Mouse (Mus musculus): ENCODE data around the gene Pank3.
"Not testable (repeated sequence)": the region's sequence is repeated elsewhere in the genome, so short reads cannot be mapped to it uniquely, and the experiment has no call there.

The Pank3 gene

DNA sequence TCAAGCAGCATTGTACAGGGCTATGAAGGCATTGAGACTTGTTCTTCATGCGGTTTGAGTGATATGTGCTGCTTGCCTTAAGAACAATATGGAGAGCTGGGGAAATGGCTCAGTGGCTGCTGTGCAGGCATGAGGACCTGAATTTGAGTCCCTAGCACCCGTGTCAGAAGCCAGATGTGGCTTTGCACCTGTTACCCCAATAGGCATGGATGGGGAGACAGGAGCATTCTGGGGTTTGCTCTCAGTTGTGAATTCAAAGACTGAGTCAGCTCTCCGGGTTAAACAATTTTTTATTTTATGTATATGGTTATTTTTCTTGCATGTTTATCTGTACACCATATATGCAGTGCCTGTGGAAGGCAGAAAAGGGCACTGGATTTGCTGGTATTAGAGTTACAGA is 13.2 kb downstream of the Pank3 start:
- DNase-seq: no peak

DNA sequence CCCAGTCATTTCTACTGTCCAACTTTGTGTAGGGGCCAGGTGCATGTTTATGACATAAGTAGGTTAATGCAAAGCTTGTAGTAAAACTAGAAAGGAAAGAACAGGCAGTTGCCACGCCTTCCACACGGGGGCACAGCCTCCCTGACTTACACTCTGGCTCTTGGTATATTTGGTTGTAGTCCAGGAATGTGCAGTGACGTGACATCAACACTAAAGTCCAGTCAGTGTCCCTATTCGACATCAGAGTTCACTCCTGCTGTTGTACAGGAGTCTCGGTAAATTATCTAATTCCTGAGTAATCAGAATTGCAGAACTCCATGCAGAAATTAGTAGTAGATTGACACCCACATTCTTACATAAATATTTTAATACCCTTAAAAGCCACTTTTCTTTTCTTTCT is 13.8 kb downstream of the Pank3 start:
- no peak for DNase-seq

- DNase-seq: no peak
Observed at GRCm38 (mm10) chr11:35784002-35784401, 14.7 kb downstream of the Pank3 start.

DNA sequence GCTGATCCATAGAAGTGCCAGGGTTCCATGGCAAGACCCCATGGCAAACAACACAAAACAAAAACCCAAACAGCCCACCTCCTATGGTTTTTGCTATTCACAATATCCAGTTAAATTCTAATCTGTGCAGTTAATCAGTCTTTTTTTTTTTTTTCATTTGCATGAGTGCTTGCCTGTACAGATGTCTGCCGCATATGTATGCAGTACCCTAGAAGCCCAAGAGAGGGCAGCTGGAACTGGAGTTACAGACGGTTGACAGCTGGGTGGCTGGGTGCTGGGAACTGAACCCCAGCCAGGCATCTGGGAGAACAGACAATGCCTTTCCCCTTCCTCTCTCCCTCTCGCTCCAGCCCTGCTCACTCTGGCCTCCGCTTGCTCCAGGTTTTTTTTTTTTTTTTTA is 15.3 kb downstream of the Pank3 start:
- no peak for DNase-seq

GRCm38 (mm10) chr11:35788443-35788842 is 19.2 kb downstream of the Pank3 start:
- DNase-seq: no peak

- not testable (repeated sequence) for DNase-seq
Observed at GRCm38 (mm10) chr11:35792800-35793199, 23.5 kb downstream of the Pank3 start.

GRCm38 (mm10) chr11:35797751-35798494 is 28.6 kb downstream of the Pank3 start:
- peak; percentile 50 for DNase-seq

GRCm38 (mm10) chr11:35798495-35798820 is 29.2 kb downstream of the Pank3 start:
- DNase-seq: peak; percentile 71

DNA sequence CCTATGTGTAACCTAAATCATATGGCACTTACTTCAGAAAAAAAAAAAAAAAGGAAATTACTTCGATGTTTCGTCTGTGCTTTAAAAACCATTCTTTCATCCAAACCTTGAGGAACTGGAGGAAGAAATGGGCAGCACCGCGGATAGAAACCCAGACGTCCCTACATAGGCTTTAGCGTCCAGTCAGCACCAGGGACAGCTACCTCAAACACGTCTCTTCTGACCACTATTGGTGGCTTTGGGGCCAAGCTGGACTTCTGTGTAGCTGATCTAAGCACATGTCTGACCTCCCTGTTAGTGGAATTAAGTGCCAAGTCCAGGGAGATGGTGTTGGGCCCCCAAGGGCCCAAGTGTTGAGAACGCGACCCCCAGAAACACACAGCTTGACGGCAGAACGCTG is 29.6 kb downstream of the Pank3 start, which contains the start of gene Fbll1:
Gene Fbll1 (minus strand): TSS at position 11 of the 400 bp plus-strand sequence.
- peak; percentile 45 for DNase-seq

DNA sequence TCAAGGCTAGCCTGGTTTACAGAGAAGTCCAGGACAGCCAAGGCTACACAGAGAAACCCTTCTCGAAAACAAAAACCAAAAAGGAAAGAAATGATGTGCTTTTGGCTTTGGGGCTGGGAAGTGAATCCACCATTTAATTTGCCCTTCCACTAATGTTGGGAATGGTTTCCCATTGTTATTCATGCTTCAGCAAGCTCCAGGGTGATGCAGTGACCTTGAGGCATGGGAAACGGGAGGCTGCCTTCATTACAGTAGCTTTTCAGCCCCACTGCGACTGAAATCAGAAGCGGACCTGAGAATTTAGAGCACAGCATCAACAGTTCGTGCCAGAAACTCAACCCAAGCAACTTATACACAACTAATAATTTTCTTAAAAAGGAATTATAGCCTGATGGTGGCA is 32.0 kb downstream of the Pank3 start:
- DNase-seq: no peak

DNA sequence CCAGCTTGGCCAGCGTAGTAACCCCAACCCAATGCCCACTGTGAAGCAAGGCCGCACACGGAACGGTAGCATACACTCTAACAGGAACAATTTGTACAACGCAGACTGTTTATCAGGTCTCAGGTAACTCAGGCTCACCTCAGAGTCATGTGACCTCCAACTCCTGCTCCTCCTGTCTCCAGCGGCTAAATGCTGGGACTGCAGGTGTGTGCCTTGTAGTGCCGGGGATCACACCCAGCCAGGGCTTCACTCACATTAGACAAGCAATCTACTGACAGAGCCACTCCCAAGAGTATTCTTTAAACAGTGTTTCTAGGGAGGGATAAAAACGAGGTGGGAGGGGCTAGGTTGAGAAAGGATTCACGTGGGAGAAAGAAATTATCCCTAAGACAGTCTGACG is 42.2 kb downstream of the Pank3 start:
- no peak for DNase-seq

- DNase-seq: no peak
Observed at GRCm38 (mm10) chr11:35816316-35816715, 47.0 kb downstream of the Pank3 start.

GRCm38 (mm10) chr11:35827714-35828113 is 58.4 kb downstream of the Pank3 start:
- no peak for DNase-seq

GRCm38 (mm10) chr11:35832139-35832538 is 62.9 kb downstream of the Pank3 start:
- DNase-seq: no peak

DNA sequence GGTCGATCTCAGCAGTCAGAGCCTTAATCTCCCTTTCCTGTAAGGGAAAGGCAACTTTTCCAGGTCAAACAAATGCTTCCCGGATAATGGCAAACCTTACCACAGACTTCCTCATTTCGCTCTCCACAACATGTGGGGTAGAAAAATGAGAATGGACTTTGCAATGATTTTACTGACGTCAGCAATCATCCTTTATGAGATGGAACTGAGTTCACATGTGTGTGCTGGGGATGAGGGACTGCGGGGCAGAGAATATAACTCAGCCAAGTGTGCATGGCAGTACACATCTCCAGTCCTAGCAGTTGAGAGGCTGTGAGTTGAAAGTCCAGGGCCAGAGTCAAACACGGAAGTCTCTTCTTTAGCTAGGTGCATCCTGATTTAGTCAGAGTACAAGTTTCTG is 64.0 kb downstream of the Pank3 start:
- no peak for DNase-seq

DNA sequence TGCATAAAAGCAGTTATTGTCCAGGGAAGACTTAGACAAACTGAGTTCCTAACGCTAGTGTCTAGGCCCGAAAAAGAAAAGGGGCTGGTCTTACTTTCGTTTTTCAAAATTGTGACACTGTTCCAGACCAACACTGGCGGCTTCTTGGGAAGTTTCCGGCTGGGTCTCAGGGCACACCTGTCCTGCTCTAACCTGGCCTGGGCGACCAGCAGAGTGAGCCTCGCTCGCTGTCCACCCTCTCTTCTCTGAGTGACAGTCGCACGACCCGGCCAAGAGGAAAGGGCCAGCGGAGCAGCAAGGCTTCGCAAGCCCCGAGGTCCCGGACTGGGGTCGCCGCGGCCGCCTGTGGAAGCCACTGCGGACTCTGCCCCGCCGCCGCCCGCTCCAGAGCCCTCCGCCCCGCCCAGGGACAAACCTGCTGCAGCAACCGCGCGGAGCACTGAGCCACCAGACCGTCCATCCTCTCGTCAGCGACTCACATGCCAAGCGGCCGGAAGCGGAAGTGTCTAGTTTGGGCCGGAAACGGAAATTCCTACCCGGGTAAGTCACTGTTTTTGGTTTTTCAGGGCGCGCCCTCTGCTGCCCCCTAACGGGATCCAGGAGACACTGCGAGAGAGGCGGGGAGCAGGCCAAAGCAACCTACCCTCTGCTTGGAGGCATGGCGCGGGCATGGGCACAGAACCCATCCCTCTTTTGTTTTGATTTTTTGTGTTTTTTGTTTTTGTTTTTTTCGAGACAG is 64.9 kb downstream of the Pank3 start, which contains the start of gene Rars:
Gene Rars (minus strand): TSS at position 485 of the 739 bp plus-strand sequence.
- DNase-seq: peak; percentile 93

DNA sequence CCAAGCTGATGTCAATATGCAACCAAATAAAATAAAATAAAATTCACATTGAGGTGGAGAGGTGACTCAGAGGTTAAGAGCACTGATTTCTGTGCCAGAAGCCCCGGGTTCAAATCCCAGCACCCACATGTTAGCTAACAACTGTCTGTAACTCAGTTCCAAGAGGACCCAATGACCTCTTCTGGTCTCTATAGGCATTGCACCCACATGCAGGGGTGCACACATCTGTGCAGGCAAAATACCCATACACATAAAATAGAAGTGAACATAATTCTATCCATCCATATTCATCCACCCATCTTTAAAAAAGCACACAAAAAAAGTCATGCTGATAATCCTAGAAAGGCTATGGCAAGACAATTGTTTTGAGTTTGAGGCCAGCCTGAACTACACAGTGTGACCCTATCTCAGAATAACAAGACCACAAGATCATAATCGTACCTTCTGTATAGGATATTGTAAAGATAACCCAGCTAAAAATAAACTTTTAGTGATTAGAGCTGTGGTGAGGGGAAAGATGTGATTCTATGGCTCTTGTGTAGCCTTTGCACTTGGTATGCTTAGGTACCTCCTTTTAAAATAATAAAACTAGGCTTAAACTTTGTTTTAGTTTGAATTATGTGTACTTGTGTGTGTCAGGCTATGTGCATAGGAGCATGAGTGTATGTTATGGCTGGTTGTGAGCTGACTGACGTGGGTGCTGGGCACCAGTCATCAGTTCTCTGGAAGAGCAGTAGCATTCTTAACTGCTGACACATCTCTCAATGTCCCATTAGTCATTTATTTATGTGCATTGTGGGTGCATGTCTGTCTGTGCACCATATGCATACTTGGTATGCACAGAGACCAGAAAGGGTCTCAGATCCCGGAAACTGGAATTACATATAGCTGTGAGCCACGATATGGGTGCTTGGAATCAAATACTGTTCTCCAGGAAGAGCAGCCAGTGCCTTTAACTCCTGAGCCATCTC is 68.2 kb downstream of the Pank3 start:
- no peak for DNase-seq

DNA sequence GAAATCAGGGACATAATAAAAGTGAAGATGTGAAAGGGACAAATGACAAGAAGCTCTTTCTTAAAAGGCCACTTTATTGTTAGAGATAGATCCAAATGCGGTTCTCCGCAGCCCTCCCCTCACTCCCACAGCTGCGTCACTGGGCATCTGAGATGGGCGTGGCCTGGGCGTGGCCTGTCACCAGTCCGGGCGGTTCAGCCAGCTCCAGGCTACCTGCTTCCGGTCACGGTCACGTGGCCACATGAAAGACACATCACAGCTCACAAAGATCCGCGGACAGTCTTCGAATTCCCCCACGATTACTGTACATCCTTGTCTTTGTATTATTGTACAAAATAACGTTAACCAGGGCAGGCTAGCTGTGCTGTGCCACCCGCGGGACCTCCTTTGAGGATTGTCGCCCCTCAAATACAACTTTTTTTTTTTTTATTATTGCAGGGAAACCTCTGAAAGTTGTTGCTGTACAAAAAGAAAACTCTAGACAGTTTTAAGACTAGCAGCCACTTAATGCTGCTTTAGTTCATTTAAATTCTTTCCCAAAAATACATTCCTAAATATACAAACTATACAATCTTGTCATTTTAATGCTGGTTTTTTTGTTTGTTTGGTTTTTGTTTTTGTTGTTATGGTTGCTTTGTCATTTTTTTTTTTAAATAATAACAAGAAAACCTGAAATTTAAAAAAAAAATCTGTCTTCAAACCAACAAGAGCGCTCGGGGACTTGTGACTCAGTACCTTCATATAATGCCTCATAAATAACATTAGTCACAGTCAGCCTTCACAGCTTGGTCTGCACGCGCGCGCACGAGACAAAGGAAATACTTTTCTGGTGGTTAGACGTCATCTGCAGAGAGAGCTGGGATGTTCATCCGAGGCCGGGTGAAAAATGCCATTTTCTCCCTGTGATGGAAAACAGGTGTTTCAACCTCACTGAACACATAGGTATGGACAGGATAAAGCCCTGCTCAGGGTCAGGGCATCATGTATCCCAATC is 69.4 kb downstream of the Pank3 start:
- DNase-seq: peak; percentile 85

DNA sequence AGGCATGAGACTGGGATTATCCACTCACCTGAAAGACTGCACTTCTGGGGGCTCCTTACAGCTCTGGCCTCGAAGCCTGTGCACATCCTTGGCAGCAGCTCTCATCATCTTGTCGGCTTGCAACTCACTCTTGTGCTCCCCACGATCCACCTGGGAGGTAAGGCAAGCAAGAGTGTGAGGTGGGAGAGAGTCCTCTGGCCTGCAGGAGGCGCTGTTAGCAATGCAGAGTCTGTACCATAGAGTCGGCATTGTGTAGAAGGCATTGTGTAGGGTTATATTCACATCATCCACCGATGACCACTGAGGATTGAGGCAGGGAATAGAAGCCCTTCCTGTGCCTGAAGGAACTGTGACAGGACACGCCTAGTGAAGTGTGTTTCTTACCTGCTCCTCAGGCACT is 71.0 kb downstream of the Pank3 start:
- DNase-seq: no peak

DNA sequence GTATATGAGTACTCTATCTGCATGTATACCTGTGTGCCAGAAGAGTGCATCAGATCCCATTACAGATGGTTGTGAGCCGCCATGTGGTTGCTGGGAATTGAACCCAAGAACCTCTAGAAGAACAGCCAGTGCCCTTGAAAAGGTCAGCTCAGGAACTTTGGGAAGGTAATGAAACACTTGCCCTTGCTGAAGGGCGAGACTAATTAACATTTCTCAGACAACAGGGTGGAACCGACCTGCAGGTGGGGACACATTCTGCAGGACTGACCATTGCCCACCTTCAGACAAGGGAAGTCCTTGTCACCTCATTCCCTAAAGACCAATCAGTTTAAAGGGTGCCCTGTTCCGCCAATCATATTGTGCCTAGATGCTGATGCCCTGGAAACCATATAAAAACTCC is 71.5 kb downstream of the Pank3 start:
- not testable (repeated sequence) for DNase-seq
